Mouse (Mus musculus): ENCODE data around the gene Ceacam2. TPM values are rescaled to one million over a fixed set of nuclear protein-coding genes. Genes with fewer than 3 reads are reported as not detected.
A peak's percentile ranks its signal among the peaks of the same experiment; 100 is the strongest.
"Not testable (repeated sequence)": the region's sequence is repeated elsewhere in the genome, so short reads cannot be mapped to it uniquely, and the experiment has no call there.

Ceacam2 gene
- polyA plus RNA-seq, 1 experiment, result 36.3 TPM

- H3K27ac ChIP-seq (ENCODE audit: insufficient read depth, low read depth, low read length), result no peak overlapping the region
- H3K27me3 ChIP-seq (replicated peaks; ENCODE audit: control insufficient read depth, insufficient read depth, low read length), result no peaks in the 10 kb centered on the region
- no peaks in the 10 kb centered on the region for H3K36me3 ChIP-seq (ENCODE audit: control insufficient read depth, insufficient read depth, low read length)
- H3K4me1 ChIP-seq (ENCODE audit: control insufficient read depth, insufficient read depth, low read length), result no peaks in the 10 kb centered on the region
- 36% methylated on average over 3 of the region's 3 CpGs for WGBS
- DNase-seq, result no peak
- no peak overlapping the region for H3K4me3 ChIP-seq (ENCODE audit: insufficient read depth, low read depth, low read length)
- no peak for TF ChIP-seq POLR2A (IDR thresholded peaks at IDR 0.05; ENCODE audit: low read depth, low read length)
- no peak for TF ChIP-seq CTCF (conservative IDR thresholded peaks at IDR 0.05; ENCODE audit: insufficient read depth, insufficient read length, low read depth, low read length)
Observed at GRCm38 (mm10) chr7:25509925-25510324, 29.7 kb downstream of the Ceacam2 start.

- 62% methylated on average over 1 of the region's 1 CpGs for WGBS
- Histone ChIP-seq H3K27ac (ENCODE audit: insufficient read depth, low read depth, low read length) (no peak overlapping the region), H3K4me1 (ENCODE audit: control insufficient read depth, insufficient read depth, low read length) (peaks cover 2% of the 10 kb centered on the region; the same call in 1 of the 2 replicates), H3K4me3 (ENCODE audit: insufficient read depth, low read depth, low read length) (no peak overlapping the region), H3K36me3 (ENCODE audit: control insufficient read depth, insufficient read depth, low read length) (no peaks in the 10 kb centered on the region), H3K27me3 (replicated peaks; ENCODE audit: control insufficient read depth, insufficient read depth, low read length) (no peaks in the 10 kb centered on the region)
- TF ChIP-seq POLR2A (IDR thresholded peaks at IDR 0.05; ENCODE audit: low read depth, low read length) (no peak), CTCF (conservative IDR thresholded peaks at IDR 0.05; ENCODE audit: insufficient read depth, insufficient read length, low read depth, low read length) (no peak)
- DNase-seq, result peak; percentile 64
Observed at GRCm38 (mm10) chr7:25494649-25495048, 45.0 kb downstream of the Ceacam2 start.

- WGBS, result no CpG with 5 or more reads among the region's 1 CpGs
- not testable (repeated sequence) for H3K27me3 ChIP-seq (replicated peaks; ENCODE audit: control insufficient read depth, insufficient read depth, low read length); H3K4me3 ChIP-seq (ENCODE audit: insufficient read depth, low read depth, low read length); H3K4me1 ChIP-seq (ENCODE audit: control insufficient read depth, insufficient read depth, low read length); H3K36me3 ChIP-seq (ENCODE audit: control insufficient read depth, insufficient read depth, low read length); H3K27ac ChIP-seq (ENCODE audit: insufficient read depth, low read depth, low read length)
- DNase-seq, result peak; percentile 65
Observed at GRCm38 (mm10) chr7:25490698-25491097, 49.0 kb downstream of the Ceacam2 start.

GRCm38 (mm10) chr7:25489382-25489781, 50.3 kb downstream of the Ceacam2 start:
- not testable (repeated sequence) for H3K4me3 ChIP-seq (ENCODE audit: insufficient read depth, low read depth, low read length); H3K27me3 ChIP-seq (replicated peaks; ENCODE audit: control insufficient read depth, insufficient read depth, low read length); H3K36me3 ChIP-seq (ENCODE audit: control insufficient read depth, insufficient read depth, low read length); H3K4me1 ChIP-seq (ENCODE audit: control insufficient read depth, insufficient read depth, low read length)
- peak; percentile 59 for DNase-seq
- peak overlapping the region; percentile 90 for H3K27ac ChIP-seq (ENCODE audit: insufficient read depth, low read depth, low read length)
- WGBS, result 48% methylated on average over 3 of the region's 3 CpGs

- peak; percentile 84 for DNase-seq
- no peak overlapping the region for H3K27ac ChIP-seq (ENCODE audit: insufficient read depth, low read depth, low read length)
- H3K36me3 ChIP-seq (ENCODE audit: control insufficient read depth, insufficient read depth, low read length), result no peaks in the 10 kb centered on the region
- peak; percentile 45 for TF ChIP-seq CTCF (conservative IDR thresholded peaks at IDR 0.05; ENCODE audit: insufficient read depth, insufficient read length, low read depth, low read length)
- no peak for TF ChIP-seq POLR2A (IDR thresholded peaks at IDR 0.05; ENCODE audit: low read depth, low read length)
- 17% methylated on average over 1 of the region's 1 CpGs for WGBS
- no peak overlapping the region for H3K4me3 ChIP-seq (ENCODE audit: insufficient read depth, low read depth, low read length)
- peaks cover 6% of the 10 kb centered on the region; the same call in 1 of the 2 replicates for H3K4me1 ChIP-seq (ENCODE audit: control insufficient read depth, insufficient read depth, low read length)
- H3K27me3 ChIP-seq (replicated peaks; ENCODE audit: control insufficient read depth, insufficient read depth, low read length), result no peaks in the 10 kb centered on the region
Observed at GRCm38 (mm10) chr7:25486186-25486585, 53.5 kb downstream of the Ceacam2 start.

- WGBS, result 73% methylated on average over 5 of the region's 5 CpGs
- H3K27ac ChIP-seq (ENCODE audit: insufficient read depth, low read depth, low read length), result no peak overlapping the region
- H3K4me1 ChIP-seq (ENCODE audit: control insufficient read depth, insufficient read depth, low read length), result peaks cover 6% of the 10 kb centered on the region; the same call in 1 of the 2 replicates
- no peaks in the 10 kb centered on the region for H3K36me3 ChIP-seq (ENCODE audit: control insufficient read depth, insufficient read depth, low read length)
- H3K4me3 ChIP-seq (ENCODE audit: insufficient read depth, low read depth, low read length), result no peak overlapping the region
- TF ChIP-seq POLR2A (IDR thresholded peaks at IDR 0.05; ENCODE audit: low read depth, low read length) (no peak), CTCF (conservative IDR thresholded peaks at IDR 0.05; ENCODE audit: insufficient read depth, insufficient read length, low read depth, low read length) (no peak)
- no peaks in the 10 kb centered on the region for H3K27me3 ChIP-seq (replicated peaks; ENCODE audit: control insufficient read depth, insufficient read depth, low read length)
- DNase-seq, result no peak
Observed at GRCm38 (mm10) chr7:25485061-25485460, 54.6 kb downstream of the Ceacam2 start.

GRCm38 (mm10) chr7:25483133-25483735, 56.4 kb downstream of the Ceacam2 start:
- no peak for DNase-seq
- H3K27ac ChIP-seq (ENCODE audit: insufficient read depth, low read depth, low read length), result no peak overlapping the region
- no peak for TF ChIP-seq CTCF (conservative IDR thresholded peaks at IDR 0.05; ENCODE audit: insufficient read depth, insufficient read length, low read depth, low read length)

GRCm38 (mm10) chr7:25480791-25481190, 58.9 kb downstream of the Ceacam2 start:
- TF ChIP-seq CTCF (conservative IDR thresholded peaks at IDR 0.05; ENCODE audit: insufficient read depth, insufficient read length, low read depth, low read length), result peak; percentile 48
- 74% methylated on average over 8 of the region's 8 CpGs for WGBS
- not testable (repeated sequence) for H3K27me3 ChIP-seq (replicated peaks; ENCODE audit: control insufficient read depth, insufficient read depth, low read length); H3K27ac ChIP-seq (ENCODE audit: insufficient read depth, low read depth, low read length); H3K4me1 ChIP-seq (ENCODE audit: control insufficient read depth, insufficient read depth, low read length); DNase-seq; H3K4me3 ChIP-seq (ENCODE audit: insufficient read depth, low read depth, low read length); H3K36me3 ChIP-seq (ENCODE audit: control insufficient read depth, insufficient read depth, low read length)

More at GRCm38 (mm10) chr7:25483133-25483735, 56.4 kb downstream of the Ceacam2 start:
- Histone ChIP-seq H3K36me3 (ENCODE audit: control insufficient read depth, insufficient read depth, low read length) (no peaks in the 10 kb centered on the region), H3K4me3 (ENCODE audit: insufficient read depth, low read depth, low read length) (no peak overlapping the region), H3K27me3 (replicated peaks; ENCODE audit: control insufficient read depth, insufficient read depth, low read length) (no peaks in the 10 kb centered on the region), H3K4me1 (ENCODE audit: control insufficient read depth, insufficient read depth, low read length) (peaks cover 2% of the 10 kb centered on the region; the same call in 1 of the 2 replicates)
- WGBS, result 78% methylated on average over 8 of the region's 8 CpGs

All from kidney, adult 2 months (tissue).